Mouse (Mus musculus) stomach, embryonic 14.5 days (tissue): Measurements from ENCODE around the gene Gm38394. TPM values are rescaled to one million over a fixed set of nuclear protein-coding genes. Genes with fewer than 3 reads are reported as not detected.

Source experiments
- ATAC-seq: fragments of 200-750 bp; cut with Nextera tagmentation; 2 replicates; pipeline ENCODE4 v1.8.0; 2017; ENCODE audit warnings: low read depth, moderate TSS enrichment; ENCODE audit not compliant: insufficient number of reproducible peaks, insufficient read depth, low FRiP score
- H3K27ac ChIP-seq: fragments of 300-500 bp; sonication (generic); 2 replicates; pipeline ENCODE4 v1.5.1; 2014; ENCODE audit warnings: mild to moderate bottlenecking, low read length, moderate library complexity, mixed read lengths
- H3K27me3 ChIP-seq: fragments of 300-500 bp; sonication (generic); 2 replicates; pipeline ENCODE4 v1.6.1; 2014; ENCODE audit warnings: low read length, control low read depth, mixed read lengths; ENCODE audit not compliant: control insufficient read depth, insufficient read depth
- H3K36me3 ChIP-seq: fragments of 300-500 bp; sonication (generic); 2 replicates; pipeline ENCODE4 v1.6.1; 2014; ENCODE audit warnings: mild to moderate bottlenecking, control low read depth, low read length, moderate library complexity, mixed read lengths; ENCODE audit not compliant: control insufficient read depth, insufficient read depth
- H3K4me1 ChIP-seq: fragments of 300-500 bp; sonication (generic); 2 replicates; pipeline ENCODE4 v1.6.1; 2014; ENCODE audit warnings: low read length, control low read depth, mixed read lengths; ENCODE audit not compliant: control insufficient read depth, insufficient read depth
- H3K4me2 ChIP-seq: fragments of 300-500 bp; sonication (generic); replicated peaks from 2 replicates; pipeline ENCODE4 v1.6.1; 2014; ENCODE audit warnings: low read depth, low read length, control low read depth
- H3K4me3 ChIP-seq: fragments of 300-500 bp; sonication (generic); 2 replicates; pipeline ENCODE4 v1.5.1; 2014; ENCODE audit warnings: low read depth, low read length, control low read depth
- H3K9ac ChIP-seq: fragments of 300-500 bp; sonication (generic); replicated peaks from 2 replicates; pipeline ENCODE4 v1.6.1; 2014; ENCODE audit warnings: low read depth, mild to moderate bottlenecking, control low read depth, low read length, moderate library complexity, mixed read lengths
- H3K9me3 ChIP-seq: fragments of 300-500 bp; sonication (generic); 2 replicates; pipeline ENCODE4 v1.6.1; 2016; ENCODE audit warnings: low read depth, low read length, control low read depth; ENCODE audit not compliant: control insufficient read depth
- WGBS: fragments of 180-500 bp; shearing (Covaris S2); extraction: QIAGEN DNeasy Blood & Tissue Kit; methylation state at CpG from one replicate; pipeline ENCODE4 v1.1.7; 2014; 5-methylcytosine and 5-hydroxymethylcytosine counted together
- polyA plus RNA-seq: library from polyadenylated mRNA; unstranded; fragments of >200 nt; fragmentation: Nextera tagmentation; extraction: Ambion mirVana; gene quantifications from 2 replicates; pipeline ENCODE4 v1.2.1, GENCODE M21; 2014

The Gm38394 gene
- polyA plus RNA-seq, 1 experiment from 2014 or later: 18.2 TPM

DNA sequence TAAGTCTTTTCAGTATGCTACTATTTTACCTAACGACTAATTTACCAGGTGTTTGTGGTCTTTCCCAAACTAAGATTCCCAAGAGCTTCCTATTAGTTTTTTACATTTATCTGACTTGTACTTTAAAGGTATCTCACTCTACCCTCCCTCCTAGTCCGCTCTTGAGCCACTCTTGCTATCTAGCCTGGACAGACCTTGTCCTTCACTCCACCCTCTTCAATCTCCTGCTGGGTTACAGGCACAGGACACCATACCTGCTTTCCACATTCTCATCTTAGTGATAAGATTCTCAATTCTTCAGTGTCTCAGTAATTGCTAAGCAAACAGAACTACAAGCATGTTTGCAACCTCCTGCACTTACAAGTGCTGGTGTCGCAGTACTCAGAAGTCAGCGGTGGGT lies 57.9 kb downstream of the Gm38394 start:
- Histone ChIP-seq H3K36me3 (peaks cover 67% of the 10 kb centered on the region), H3K9me3 (no peaks in the 10 kb centered on the region)
- ATAC-seq: no peak

DNA sequence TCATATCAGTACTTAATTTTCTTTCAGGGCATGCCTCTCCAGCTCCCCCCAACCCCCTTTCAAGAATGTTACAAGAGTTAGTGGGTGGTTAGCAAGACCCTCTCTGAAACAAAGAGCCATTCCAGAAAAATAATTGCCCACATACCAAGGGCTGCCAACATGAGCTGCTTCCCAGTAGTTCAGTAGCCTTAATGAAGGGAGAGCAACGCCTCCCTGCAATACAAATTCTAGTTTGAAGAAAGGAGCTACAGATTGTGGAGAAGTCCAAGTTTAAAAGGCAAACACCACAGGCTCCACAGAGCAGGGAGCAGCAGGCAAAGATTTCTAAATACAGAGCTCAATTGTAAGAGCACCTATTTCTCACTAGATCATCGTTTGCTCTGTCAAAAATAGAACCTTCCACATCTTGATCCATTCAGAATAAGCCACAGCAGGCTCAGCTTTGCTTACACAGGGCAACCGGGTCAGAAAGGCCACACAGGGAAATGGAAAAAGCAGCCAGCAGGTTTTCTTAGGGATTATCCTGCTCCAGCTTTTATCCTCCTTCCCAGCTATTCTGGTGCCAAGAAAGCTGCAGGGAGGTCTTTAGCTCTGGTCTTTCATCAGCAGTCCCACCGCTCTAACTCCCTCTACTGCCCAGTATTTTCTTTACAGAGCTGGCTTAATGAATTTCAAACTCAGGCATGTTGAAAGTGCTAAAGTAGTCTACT lies 64.7 kb downstream of the Gm38394 start:
- ATAC-seq: peak; percentile 80; the same call in 1 of the 2 replicates
- WGBS: 10% methylated on average over 4 of the region's 4 CpGs

More for the DNA sequence above, 57.9 kb downstream of the Gm38394 start:
- Histone ChIP-seq H3K4me2 (no peak overlapping the region), H3K4me3 (no peak overlapping the region), H3K27me3 (no peaks in the 10 kb centered on the region), H3K27ac (no peak overlapping the region), H3K4me1 (no peaks in the 10 kb centered on the region), H3K9ac (no peak overlapping the region)
- WGBS: 91% methylated on average over 4 of the region's 4 CpGs

DNA sequence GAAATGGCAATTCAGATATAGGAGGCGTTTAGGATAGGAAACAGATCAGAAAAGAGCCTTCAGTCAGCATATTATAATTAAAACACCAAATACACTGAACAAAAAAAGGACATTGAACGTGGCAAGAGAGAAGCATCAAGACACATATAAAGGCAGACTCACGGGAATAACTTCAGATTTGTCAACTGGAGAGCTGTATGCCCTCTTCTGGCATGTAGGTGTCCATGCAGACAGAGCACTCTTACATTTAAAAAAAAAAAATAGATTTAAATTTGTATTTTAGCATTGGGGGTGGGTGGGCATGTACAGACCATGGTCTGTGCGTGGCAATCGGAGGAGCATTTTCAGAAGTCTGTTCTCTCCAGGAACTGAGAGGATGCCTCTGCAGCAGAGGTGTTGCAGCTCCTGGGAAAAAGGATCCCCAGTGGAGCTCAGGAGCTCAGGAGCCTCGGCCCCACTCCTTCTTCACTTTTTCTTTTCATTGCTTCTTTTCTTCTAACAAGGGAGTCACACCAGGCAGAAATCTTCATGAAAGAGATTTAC lies 75.1 kb downstream of the Gm38394 start:
- Histone ChIP-seq H3K4me3 (no peak overlapping the region), H3K36me3 (no peaks in the 10 kb centered on the region), H3K9ac (no peak overlapping the region), H3K27ac (no peak overlapping the region), H3K4me1 (no peaks in the 10 kb centered on the region), H3K27me3 (no peaks in the 10 kb centered on the region), H3K9me3 (no peaks in the 10 kb centered on the region), H3K4me2 (no peak overlapping the region)
- 78% methylated on average over 6 of the region's 6 CpGs for WGBS
- no peak for ATAC-seq

More for the DNA sequence above, 64.7 kb downstream of the Gm38394 start:
- Histone ChIP-seq H3K4me1 (0 out of 2 replicates have a peak, but pooled peaks cover 10% of the 10 kb centered on the region), H3K4me3 (no peak overlapping the region), H3K36me3 (0 out of 2 replicates have a peak, but pooled peaks cover 3% of the 10 kb centered on the region), H3K9ac (no peak overlapping the region), H3K9me3 (no peaks in the 10 kb centered on the region), H3K4me2 (0 out of 2 replicates have a peak overlapping the region, but pooled peaks have one; percentile 2), H3K27ac (peak overlapping the region; percentile 39; the same call in 1 of the 2 replicates), H3K27me3 (no peaks in the 10 kb centered on the region)

DNA sequence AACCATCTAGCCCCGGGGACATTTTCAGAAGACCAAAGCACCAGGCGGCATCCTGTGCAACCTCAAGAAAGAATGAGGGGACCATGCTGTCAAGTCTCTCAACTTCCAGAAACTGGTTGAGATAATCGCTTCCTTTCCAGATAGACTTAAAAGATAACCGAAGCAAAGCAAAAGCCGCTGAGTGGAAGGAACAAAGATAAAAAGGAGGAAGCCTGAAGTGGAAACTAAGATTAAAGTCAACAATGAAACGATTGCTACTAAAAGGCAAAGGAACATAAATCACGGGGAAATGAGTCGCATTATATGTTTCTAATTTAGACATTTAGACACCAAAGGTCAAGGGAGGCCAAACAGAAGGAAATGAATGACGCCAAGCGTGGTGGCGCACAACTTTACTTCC lies 89.8 kb downstream of the Gm38394 start:
- Histone ChIP-seq H3K9me3 (peaks cover 4% of the 10 kb centered on the region; the same call in 1 of the 2 replicates), H3K4me2 (no peak overlapping the region), H3K4me1 (no peaks in the 10 kb centered on the region), H3K9ac (no peak overlapping the region), H3K36me3 (no peaks in the 10 kb centered on the region), H3K27ac (no peak overlapping the region), H3K4me3 (no peak overlapping the region), H3K27me3 (no peaks in the 10 kb centered on the region)
- ATAC-seq: no peak
- 75% methylated on average over 11 of the region's 11 CpGs for WGBS

Other genes with a start within 250 kb of the Gm38394 start
- 8.2 and 8.5 TPM in 2 replicates for gene Sox13, start 236.9 kb downstream of the Gm38394 start, polyA plus RNA-seq
- gene Snrpe, start 51.0 kb downstream of the Gm38394 start, polyA plus RNA-seq: 697 and 785 TPM in 2 replicates
- not detected in 2 replicates for gene Zbed6, start 433 bp downstream of the Gm38394 start, polyA plus RNA-seq
- gene Lax1, start 28.8 kb upstream of the Gm38394 start, polyA plus RNA-seq: 0.35 and 0.42 TPM in 2 replicates
- 38.3 and 38.8 TPM in 2 replicates for gene Atp2b4, start 139.7 kb upstream of the Gm38394 start, polyA plus RNA-seq
- 1.8 and 2.1 TPM in 2 replicates for gene Optc, start 246.7 kb upstream of the Gm38394 start, polyA plus RNA-seq